Mouse (Mus musculus): ENCODE results near the gene Insr. TPM values are rescaled to one million over a fixed set of nuclear protein-coding genes. Genes with fewer than 3 reads are reported as not detected.

Gene Insr
- polyA plus RNA-seq, 1 experiment from 2014 or later, result 54.2 TPM

Small RNA genes within 50 kb of the gene (microRNA-seq; reads per million reads assigned to microRNA genes)
- gene Gm25775, result not detected

Other genes with a start within 250 kb of the Insr start
- gene A430078G23Rik, start 73.8 kb upstream of the Insr start, polyA plus RNA-seq (2014; fragmentation: Nextera tagmentation; extraction: Ambion mirVana), result not detected in 2 replicates
- gene Arhgef18, start 113.4 kb upstream of the Insr start, polyA plus RNA-seq (2014; fragmentation: Nextera tagmentation; extraction: Ambion mirVana), result 12.6 TPM in 2 replicates
- gene Pex11g, start 188.1 kb upstream of the Insr start, polyA plus RNA-seq (2014; fragmentation: Nextera tagmentation; extraction: Ambion mirVana), result 2.3 and 3.2 TPM in 2 replicates
- 0.35 and 0.39 TPM in 2 replicates for gene Tex45, start 191.2 kb upstream of the Insr start, polyA plus RNA-seq (2014; fragmentation: Nextera tagmentation; extraction: Ambion mirVana)
- 34.5 and 41.2 TPM in 2 replicates for gene Zfp358, start 213.5 kb upstream of the Insr start, polyA plus RNA-seq (2014; fragmentation: Nextera tagmentation; extraction: Ambion mirVana)
- 70.0 and 86.0 TPM in 2 replicates for gene Mcoln1, start 220.8 kb upstream of the Insr start, polyA plus RNA-seq (2014; fragmentation: Nextera tagmentation; extraction: Ambion mirVana)
- 32.7 and 36.5 TPM in 2 replicates for gene Pnpla6, start 235.8 kb upstream of the Insr start, polyA plus RNA-seq (2014; fragmentation: Nextera tagmentation; extraction: Ambion mirVana)

Data from hindbrain, embryonic 14.5 days (tissue).